Mouse (Mus musculus): ENCODE measurements around the gene Klc2.

Gene Klc2

GRCm38 (mm10) chr19:5089324-5089723 is 29.0 kb downstream of the Klc2 start:
- no peak for TF ChIP-seq GATA4 (IDR thresholded peaks at IDR 0.05; ENCODE audit: insufficient replicate concordance, low read length)

- TF ChIP-seq GATA4 (IDR thresholded peaks at IDR 0.05; ENCODE audit: insufficient replicate concordance, low read length), result no peak; the same call in 1 of the 2 replicates
These were observed 30.3 kb downstream of the Klc2 start, which contains the start of gene Yif1a for GRCm38 (mm10) chr19:5087884-5088728. Gene Yif1a, plus strand, starts transcription at chr19:5088538.

GRCm38 (mm10) chr19:5085145-5085863 is 33.1 kb downstream of the Klc2 start, which contains the start of gene Tmem151a:
Gene Tmem151a, minus strand, starts transcription at chr19:5085531.
- TF ChIP-seq GATA4 (IDR thresholded peaks at IDR 0.05; ENCODE audit: insufficient replicate concordance, low read length), result no peak

GRCm38 (mm10) chr19:5084834-5085144 is 33.6 kb downstream of the Klc2 start:
- TF ChIP-seq GATA4 (IDR thresholded peaks at IDR 0.05; ENCODE audit: insufficient replicate concordance, low read length), result no peak

GRCm38 (mm10) chr19:5083961-5084833 is 34.2 kb downstream of the Klc2 start:
- TF ChIP-seq GATA4 (IDR thresholded peaks at IDR 0.05; ENCODE audit: insufficient replicate concordance, low read length), result no peak

DNA sequence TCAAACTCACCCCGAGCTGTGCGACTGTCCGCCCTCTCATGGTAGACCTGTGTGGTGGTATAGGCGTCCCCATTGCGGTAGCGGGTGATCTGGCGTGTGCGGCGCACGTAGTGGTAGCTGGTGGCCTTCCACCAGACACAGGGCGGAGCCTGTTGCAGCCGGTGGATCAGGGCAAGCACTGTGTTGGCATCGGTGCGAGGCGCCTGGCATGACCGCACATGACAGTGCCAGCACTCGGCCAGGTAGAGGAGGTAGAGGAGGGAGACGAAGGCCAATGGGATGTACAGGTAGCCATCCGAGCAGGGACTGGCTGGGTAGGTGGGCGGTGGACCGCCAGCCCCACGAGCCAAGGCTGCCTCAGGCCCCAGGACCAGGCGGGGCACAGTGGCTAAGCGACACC is 35.8 kb downstream of the Klc2 start:
- no peak for TF ChIP-seq GATA4 (IDR thresholded peaks at IDR 0.05; ENCODE audit: insufficient replicate concordance, low read length)

GRCm38 (mm10) chr19:5082005-5082404 is 36.4 kb downstream of the Klc2 start:
- no peak for TF ChIP-seq GATA4 (IDR thresholded peaks at IDR 0.05; ENCODE audit: insufficient replicate concordance, low read length)

- no peak for TF ChIP-seq GATA4 (IDR thresholded peaks at IDR 0.05; ENCODE audit: insufficient replicate concordance, low read length)
These were observed 39.1 kb downstream of the Klc2 start for GRCm38 (mm10) chr19:5079279-5079678.

- TF ChIP-seq GATA4 (IDR thresholded peaks at IDR 0.05; ENCODE audit: insufficient replicate concordance, low read length), result no peak
These were observed 44.8 kb downstream of the Klc2 start for GRCm38 (mm10) chr19:5073518-5073917.

- no peak for TF ChIP-seq GATA4 (IDR thresholded peaks at IDR 0.05; ENCODE audit: insufficient replicate concordance, low read length)
These were observed 45.3 kb downstream of the Klc2 start for GRCm38 (mm10) chr19:5073028-5073427.

DNA sequence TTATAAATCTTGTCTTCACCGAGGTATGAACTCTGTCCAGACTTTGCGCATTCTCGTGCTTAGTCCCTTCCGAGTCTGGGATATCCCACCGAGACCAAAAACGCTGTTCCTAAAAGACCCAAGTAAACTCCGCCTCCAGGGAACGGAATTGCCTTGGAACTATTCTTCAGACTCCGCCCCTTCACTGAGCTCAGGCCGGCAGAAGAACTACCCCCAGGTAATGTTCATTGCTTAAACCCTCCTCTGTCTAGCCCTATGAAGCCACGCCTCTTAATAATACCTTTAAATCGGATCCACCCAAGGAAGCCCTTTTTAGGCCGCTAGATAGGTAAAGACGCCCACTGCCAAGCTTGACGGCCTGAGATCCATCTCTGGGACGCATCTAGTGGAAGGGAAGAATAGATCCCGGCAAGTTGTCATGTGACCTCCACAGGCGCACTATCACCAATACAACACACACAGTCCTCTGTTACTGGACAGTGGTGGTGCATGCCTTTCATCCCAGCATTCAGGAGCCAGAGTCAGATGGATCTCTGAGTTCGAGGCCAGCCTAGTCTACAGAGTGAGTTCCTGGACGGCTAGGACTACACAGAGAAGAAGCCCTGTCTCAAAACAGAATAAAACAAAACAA is 45.9 kb downstream of the Klc2 start:
- no peak for TF ChIP-seq GATA4 (IDR thresholded peaks at IDR 0.05; ENCODE audit: insufficient replicate concordance, low read length)

DNA sequence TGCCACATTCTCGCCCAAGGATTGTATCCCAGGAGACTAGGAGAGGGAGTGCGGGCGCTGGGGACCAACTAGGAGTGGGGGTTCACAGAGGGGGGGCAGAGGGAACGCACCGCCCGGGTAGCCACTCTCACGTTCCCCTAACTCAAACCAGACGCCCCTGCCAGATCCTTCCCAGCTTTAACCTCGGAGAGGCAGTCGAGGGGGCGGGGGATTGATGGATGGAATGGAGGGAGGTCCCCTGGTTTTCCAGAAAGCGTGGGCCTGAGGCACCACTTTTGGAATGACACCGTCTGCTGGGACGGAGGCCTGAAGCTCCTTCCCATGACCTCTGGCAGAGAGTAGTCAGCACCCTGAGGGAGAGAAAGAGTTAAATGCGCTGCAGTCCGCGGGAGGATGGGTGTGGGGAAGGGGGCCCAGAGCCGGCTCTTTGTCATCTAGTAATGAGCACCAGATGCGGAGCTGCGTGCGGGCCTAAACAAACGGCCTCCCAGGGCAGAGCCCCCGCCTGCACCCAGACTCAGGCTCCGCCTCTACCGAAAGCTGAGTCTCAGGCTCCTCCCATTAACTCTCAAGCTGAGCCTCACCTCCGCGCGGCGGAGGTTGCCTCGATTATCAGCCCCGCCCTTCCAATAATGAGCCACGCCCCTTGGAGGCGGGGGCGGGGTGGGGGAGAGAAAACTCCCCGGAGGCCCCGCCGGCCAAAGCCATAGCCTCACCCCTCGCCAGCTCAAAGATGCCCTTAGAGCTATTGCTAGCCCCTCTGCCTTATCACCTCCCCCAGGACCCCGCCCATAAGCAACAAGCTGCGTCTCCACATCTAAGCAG is 46.6 kb downstream of the Klc2 start:
- no peak for TF ChIP-seq GATA4 (IDR thresholded peaks at IDR 0.05; ENCODE audit: insufficient replicate concordance, low read length)

GRCm38 (mm10) chr19:5071077-5071476 is 47.3 kb downstream of the Klc2 start:
- no peak for TF ChIP-seq GATA4 (IDR thresholded peaks at IDR 0.05; ENCODE audit: insufficient replicate concordance, low read length)

DNA sequence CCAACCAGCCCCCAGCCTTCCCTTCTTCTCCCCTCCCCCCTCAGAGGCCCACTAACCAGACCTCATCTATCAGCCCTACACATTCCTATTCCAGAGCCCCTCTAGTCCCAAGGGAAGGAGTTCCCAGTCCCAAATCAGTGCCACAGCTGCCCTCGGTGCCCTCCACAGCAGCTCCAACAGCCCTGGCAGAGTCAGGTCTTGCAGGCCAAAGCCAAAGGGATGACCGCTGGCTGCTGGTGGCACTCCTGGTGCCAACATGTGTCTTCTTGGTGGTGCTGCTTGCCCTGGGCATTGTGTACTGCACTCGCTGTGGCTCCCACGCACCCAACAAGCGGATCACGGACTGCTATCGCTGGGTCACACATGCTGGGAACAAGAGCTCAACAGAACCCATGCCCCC is 48.4 kb downstream of the Klc2 start:
- TF ChIP-seq GATA4 (IDR thresholded peaks at IDR 0.05; ENCODE audit: insufficient replicate concordance, low read length), result no peak

Measured in liver, adult (tissue).